Mouse (Mus musculus): ENCODE data around the gene Gm20877. TPM values are rescaled to one million over a fixed set of nuclear protein-coding genes. Genes with fewer than 3 reads are reported as not detected.
"Not testable (repeated sequence)": the region's sequence is repeated elsewhere in the genome, so short reads cannot be mapped to it uniquely, and the experiment has no call there.

The Gm20877 gene
- not detected in 2 replicates for polyA plus RNA-seq (2014; fragmentation: Nextera tagmentation; extraction: Ambion mirVana)

- H3K4me2 ChIP-seq (ENCODE audit: low read depth, severe bottlenecking); H3K27ac ChIP-seq (replicated peaks; ENCODE audit: low read depth, low read length); H3K4me1 ChIP-seq (ENCODE audit: control insufficient read depth, insufficient read depth, low read length); H3K27me3 ChIP-seq (ENCODE audit: control insufficient read depth, insufficient read depth, low read length); H3K4me3 ChIP-seq (ENCODE audit: low read depth, low read length); H3K36me3 ChIP-seq (ENCODE audit: control insufficient read depth, insufficient read depth, low read length); DNase-seq (ENCODE audit: low spot score); H3K9ac ChIP-seq (ENCODE audit: low read length); ATAC-seq (ENCODE audit: insufficient number of reproducible peaks, low FRiP score, low TSS enrichment, low read depth); H3K9me3 ChIP-seq (ENCODE audit: control insufficient read depth, low read length): not testable (repeated sequence)
- WGBS = no CpG with 5 or more reads among the region's 3 CpGs
These were observed at the start of gene Gm20877 for GRCm38 (mm10) chrY:17093573-17093972. Gene Gm20877 (plus strand): TSS chrY:17093873.
